Mouse (Mus musculus) monocyte, adult 5-6 weeks (primary cell): ENCODE results near the gene Map2k1. TPM values are rescaled to one million over a fixed set of nuclear protein-coding genes. Genes with fewer than 3 reads are reported as not detected.
"Not testable (repeated sequence)": the region's sequence is repeated elsewhere in the genome, so short reads cannot be mapped to it uniquely, and the experiment has no call there.

Experiments
- ATAC-seq: fragments of 153-309, 156-312 bp; replicated peaks from 2 replicates; pipeline ENCODE4 v1.8.0; 2017; ENCODE audit warnings: mild to moderate bottlenecking; ENCODE audit not compliant: low TSS enrichment, insufficient number of reproducible peaks, severe bottlenecking, poor library complexity, low FRiP score
- total RNA-seq: library from RNA; stranded (forward); fragments of 200-1000, 200-491, 200-594 nt; gene quantifications from 3 replicates; pipeline ENCODE4 v1.2.3, GENCODE M21; 2017

Map2k1 gene
- total RNA-seq, 1 experiment from 2014 or later: 200 TPM

DNA sequence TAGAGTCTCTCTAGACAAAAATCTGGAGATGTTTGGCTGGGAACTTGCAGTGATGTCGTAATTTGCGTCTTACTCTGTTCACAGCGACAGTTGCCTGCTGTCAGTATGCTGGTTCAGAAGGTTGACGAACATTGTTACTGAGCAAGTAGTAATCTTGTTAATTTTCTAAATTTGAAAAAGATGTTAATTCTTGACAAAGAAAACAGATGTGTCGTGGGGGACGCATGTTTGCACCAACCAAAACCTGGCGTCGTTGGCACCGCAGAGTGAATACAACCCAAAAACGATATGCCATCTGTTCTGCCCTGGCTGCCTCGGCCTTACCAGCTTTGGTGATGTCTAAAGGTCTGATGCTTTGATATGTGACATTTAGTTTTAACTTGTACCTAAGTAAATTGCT lies 78.1 kb downstream of the Map2k1 start:
- no peak for ATAC-seq

DNA sequence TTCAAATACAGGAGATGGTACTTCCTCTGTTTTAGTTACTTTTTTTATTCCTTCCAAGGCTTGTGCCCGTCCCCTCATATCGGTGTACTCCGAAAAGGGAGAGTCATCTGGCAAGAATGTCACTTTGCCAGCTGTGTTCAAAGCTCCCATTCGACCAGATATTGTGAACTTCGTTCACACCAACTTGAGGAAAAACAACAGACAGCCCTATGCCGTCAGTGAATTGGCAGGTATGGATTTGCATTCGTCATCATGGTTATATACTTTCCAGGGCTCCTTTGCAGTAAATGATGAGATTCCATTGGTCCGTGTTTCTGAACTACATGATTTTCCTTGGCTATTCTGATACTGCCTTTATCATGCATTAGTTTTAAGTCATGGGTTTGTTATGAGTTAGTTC lies 78.7 kb downstream of the Map2k1 start:
- no peak for ATAC-seq

DNA sequence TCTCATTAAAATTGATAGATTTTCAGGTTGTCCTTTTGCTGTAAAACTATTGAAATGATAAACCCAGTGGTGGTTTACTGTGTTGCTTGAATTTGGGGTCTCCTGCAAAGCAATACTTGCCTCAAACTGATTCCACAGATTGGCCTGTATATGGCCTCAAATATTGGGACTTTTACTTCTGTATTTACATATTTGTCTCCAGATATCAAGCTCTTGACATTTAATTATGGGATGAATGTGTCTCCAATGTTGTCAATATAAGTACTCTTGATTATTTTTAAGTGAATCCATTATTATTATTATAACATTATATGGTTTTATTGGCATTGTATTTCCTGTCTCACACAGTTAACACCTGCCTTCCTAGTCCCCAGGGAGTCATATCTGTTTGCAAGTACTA lies 79.1 kb downstream of the Map2k1 start:
- ATAC-seq: no peak

DNA sequence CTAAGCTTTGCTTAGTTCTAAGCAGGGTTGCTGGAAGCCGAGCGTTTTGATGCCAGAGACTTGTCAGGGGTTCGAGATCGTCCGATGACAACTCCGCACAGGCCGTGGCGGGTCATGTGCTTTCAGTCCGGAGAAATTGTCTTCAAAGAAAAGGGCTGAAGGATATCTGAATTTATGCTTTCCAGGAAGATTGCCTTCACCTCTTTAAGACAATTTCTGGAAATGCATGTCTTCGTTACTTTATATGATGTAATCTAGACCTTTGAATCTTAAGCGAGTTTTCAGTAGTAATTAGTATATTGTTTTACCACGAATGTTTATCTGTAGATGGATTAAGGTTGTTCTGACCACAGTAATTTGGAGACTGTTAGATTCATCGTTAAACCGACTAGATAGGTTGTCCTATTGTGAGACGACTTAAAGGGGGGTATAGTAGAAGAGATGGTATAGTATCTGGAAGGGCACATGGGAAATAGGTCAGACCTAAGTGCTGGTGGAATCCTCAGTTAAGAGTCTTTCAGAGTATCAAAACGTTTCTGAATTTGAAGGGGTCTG lies 79.7 kb downstream of the Map2k1 start:
- no peak for ATAC-seq

DNA sequence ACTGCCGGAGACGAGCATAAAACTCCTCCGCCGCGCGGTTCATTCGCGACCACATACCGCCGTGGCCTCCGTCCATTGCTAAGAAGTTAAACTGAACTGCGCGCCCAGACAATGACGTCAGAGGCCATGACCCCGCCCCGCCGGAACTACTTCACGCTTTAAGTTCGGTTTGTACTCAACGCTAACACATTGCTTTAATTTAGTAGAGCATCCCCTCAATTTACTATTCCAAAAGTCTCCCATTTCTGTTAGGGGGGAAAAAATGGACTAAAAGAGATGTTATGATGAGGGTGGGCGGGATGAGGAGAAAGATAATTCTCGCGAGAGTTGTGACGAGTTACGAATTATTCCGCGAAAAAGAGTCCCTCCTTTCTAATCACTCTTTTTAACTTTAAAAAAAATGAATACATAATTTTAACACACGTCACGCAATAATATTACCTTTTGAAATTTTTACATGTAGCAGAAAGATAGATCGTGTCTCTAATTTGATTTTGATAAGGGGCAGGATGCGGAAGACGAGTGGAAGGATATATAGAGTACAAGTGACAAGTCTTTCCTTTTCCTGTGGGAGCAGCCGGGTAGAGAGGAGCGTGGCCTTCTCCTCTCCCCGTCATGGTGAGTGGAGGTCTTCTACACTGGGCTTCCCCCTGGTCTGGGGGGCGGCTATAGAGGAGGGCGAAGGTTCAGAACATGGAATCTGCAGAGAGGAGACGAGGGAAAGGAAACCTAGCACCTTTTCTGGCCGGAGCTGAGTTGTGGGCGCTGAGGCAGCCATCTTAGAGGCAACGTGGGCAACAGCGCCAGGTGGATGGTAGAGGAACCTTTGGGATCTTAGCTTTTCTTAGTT lies 80.4 kb downstream of the Map2k1 start, which contains the start of the genes Zwilch and Rpl4:
Gene Zwilch, minus strand, starts transcription at position 289 of the 850 bp plus-strand sequence.
Gene Rpl4, plus strand, starts transcription at position 560 of the 850 bp plus-strand sequence.
- peak; percentile 87 for ATAC-seq

DNA sequence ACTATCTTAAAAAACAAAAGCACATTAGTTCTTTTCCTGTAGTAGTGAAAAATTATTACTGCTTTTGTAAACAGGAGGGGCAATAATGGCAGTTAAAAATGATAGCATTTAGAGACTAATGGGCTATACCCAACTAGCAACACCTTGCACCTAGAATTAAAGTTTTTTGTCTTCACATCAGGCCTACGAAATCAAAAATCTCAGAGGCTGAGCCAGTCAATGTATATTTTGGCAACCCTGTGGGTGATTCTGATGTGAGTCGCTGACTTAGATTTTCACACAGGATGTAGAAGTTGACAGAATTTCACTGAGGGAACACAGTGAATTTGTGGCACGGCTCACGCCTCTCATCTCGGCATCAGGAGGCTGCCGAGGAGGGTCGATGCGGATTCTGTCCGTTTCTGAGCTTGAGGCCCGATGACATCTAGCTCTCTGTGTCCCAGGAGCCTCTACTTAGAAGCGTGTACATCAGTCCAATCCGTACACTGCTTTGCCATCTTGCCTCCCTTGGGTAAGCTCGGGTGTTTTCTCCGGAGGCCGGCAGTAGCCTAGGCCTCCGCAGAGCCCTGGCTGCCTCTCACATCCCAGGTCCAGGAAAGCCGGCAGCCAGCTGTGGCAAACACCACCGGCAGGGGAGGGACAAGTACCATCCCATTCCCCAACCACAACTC lies 81.2 kb downstream of the Map2k1 start:
- 0 out of 2 replicates have a peak, but pooled peaks have one; percentile 7 for ATAC-seq

DNA sequence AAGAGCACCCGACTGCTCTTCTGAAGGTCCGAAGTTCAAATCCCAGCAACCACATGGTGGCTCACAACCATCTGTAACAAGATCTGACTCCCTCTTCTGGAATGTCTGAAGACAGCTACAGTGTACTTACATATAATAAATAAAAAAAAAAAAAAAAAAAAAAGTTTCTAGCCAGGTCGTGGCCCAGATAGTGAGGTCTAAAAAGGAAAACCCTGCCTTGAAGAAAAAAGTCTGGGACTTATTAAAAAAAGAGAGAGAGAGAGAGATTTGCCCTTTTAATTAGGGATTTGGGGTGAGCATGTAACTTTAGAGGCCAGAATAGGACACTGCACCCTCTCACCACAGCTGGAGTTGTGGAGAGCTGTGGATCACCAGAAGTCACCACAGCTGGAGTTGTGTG lies 83.5 kb downstream of the Map2k1 start:
- ATAC-seq: not testable (repeated sequence)

DNA sequence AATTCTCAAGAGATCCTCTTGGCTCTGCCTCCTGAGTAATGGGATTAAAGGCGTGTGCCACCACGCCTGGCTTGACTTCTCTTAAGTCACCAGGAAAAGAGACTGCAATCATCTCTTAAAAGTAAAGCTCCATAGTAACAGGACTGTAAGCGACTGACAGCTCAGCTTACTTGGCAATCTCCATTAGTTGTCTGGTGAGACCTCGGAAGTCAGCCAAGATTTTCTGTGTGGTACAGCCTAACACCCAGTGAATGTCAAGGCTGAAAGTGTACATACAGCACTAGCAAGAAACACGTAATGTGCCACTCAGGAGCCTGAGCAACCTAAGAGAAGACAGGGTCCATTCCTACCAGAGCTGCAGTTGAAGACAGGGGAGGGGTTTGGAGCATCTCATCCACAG lies 93.0 kb downstream of the Map2k1 start:
- no peak for ATAC-seq

DNA sequence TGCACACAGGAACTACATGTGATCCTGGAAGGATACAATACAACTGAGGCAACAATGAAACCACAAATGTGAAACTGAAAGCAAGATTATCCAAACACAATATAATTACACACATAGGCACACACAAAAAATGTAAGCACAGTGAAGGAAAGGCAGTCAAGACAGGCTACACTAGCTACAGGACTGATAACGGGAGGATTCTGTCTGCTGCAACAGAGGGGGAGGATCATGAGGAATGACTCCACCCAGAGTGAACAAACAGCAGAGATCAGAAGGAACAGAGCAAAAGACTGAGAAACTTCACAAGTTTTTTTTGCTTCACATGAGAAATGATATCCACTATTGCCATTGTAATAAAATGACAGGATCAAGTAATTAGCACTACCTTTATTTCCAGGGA lies 96.8 kb downstream of the Map2k1 start:
- no peak for ATAC-seq

DNA sequence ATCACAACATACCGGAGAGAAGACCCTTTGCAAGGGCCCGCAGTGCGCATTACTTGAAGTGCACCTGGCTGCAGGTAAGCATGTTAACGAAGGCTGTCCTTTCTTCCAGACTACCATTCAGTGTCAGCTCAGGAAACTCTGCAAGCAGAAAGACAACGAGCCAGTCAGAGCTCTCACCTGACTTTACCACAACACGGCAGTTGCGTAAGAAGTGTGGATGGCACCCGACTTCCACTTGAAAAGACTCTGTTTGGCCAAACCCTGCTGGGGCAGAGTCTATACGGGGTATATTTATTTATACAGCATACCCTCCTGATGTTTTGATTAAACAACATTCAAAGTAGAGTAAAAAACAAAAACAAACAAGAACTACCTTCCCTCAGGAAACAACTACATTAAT lies 113.6 kb downstream of the Map2k1 start:
- ATAC-seq: no peak

DNA sequence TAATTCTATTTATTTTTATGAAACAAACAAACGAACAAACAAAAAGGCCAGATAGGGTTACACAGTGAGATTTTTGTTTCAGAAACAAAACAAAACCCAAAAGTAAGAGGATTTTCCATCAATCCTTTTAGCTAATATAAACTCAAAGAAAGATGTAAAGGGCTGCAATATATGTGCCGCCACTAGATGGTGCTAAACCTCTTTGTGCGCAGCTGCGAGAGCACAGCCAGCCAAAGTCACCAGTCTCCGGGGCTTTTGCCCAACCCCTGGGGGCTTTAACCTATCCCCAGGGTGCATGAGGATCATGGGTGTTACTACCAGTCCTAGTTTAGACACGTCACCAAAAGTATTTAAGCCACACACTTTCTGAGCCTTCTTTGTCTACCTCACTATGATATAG lies 114.5 kb downstream of the Map2k1 start:
- not testable (repeated sequence) for ATAC-seq

Other genes with a start within 250 kb of the Map2k1 start
- gene Smad6, start 231.6 kb downstream of the Map2k1 start, total RNA-seq: 0.43 to 2.4 TPM (median 0.86 TPM) in 3 replicates
- gene Lctl, start 136.5 kb downstream of the Map2k1 start, total RNA-seq: not detected in 3 replicates
- gene Zwilch, start 80.5 kb downstream of the Map2k1 start, total RNA-seq: 3.4 to 10.1 TPM (median 7.4 TPM) in 3 replicates
- 1,464 to 1,635 TPM (median 1,516 TPM) in 3 replicates for gene Rpl4, start 80.3 kb downstream of the Map2k1 start, total RNA-seq
- 54.0 to 73.0 TPM (median 66.9 TPM) in 3 replicates for gene Snapc5, start 74.4 kb downstream of the Map2k1 start, total RNA-seq
- 0.53 to 1.8 TPM (median 1.6 TPM) in 3 replicates for gene Uchl4, start 18.4 kb downstream of the Map2k1 start, total RNA-seq
- gene Tipin, start 27.9 kb upstream of the Map2k1 start, total RNA-seq: 32.7 to 41.8 TPM (median 36.0 TPM) in 3 replicates
- gene Dis3l, start 87.7 kb upstream of the Map2k1 start, total RNA-seq: 13.9 to 17.6 TPM (median 15.1 TPM) in 3 replicates
- gene Megf11, start 132.0 kb upstream of the Map2k1 start, total RNA-seq: 0.10 to 0.64 TPM (median 0.29 TPM) in 3 replicates